Mouse (Mus musculus) hindbrain, embryonic 16.5 days (tissue): ENCODE data around the gene Padi2. TPM values are rescaled to one million over a fixed set of nuclear protein-coding genes. Genes with fewer than 3 reads are reported as not detected.

Source experiments
- ATAC-seq: fragments of 200-750 bp; cut with Nextera tagmentation; 2 replicates; pipeline ENCODE4 v1.8.0; 2017; ENCODE audit warnings: moderate TSS enrichment, moderate library complexity
- H3K27ac ChIP-seq: fragments of 300-500 bp; sonication (generic); 2 replicates; pipeline ENCODE4 v1.5.1; 2014; ENCODE audit warnings: low read depth, mild to moderate bottlenecking, control low read depth, low read length, moderate library complexity
- H3K27me3 ChIP-seq: fragments of 300-500 bp; sonication (generic); replicated peaks from 2 replicates; pipeline ENCODE4 v1.6.1; 2014; ENCODE audit warnings: low read length; ENCODE audit not compliant: control insufficient read depth, insufficient read depth
- H3K36me3 ChIP-seq: fragments of 300-500 bp; sonication (generic); 2 replicates; pipeline ENCODE4 v1.6.1; 2014; ENCODE audit warnings: mild to moderate bottlenecking, low read length, moderate library complexity, mixed read lengths; ENCODE audit not compliant: control insufficient read depth, insufficient read depth
- H3K4me1 ChIP-seq: fragments of 300-500 bp; sonication (generic); 2 replicates; pipeline ENCODE4 v1.6.1; 2014; ENCODE audit warnings: low read depth, low read length; ENCODE audit not compliant: control insufficient read depth, insufficient read depth
- H3K4me2 ChIP-seq: fragments of 300-500 bp; sonication (generic); 2 replicates; pipeline ENCODE4 v1.6.1; 2014; ENCODE audit warnings: mild to moderate bottlenecking, low read length, control low read depth, moderate library complexity
- H3K4me3 ChIP-seq: fragments of 300-500 bp; sonication (generic); 2 replicates; pipeline ENCODE4 v1.5.1; 2014; ENCODE audit warnings: mild to moderate bottlenecking, low read length, control low read depth, moderate library complexity
- H3K9ac ChIP-seq: fragments of 300-500 bp; sonication (generic); 2 replicates; pipeline ENCODE4 v1.6.1; 2014; ENCODE audit warnings: low read depth, mild to moderate bottlenecking, control low read depth, low read length, moderate library complexity
- H3K9me3 ChIP-seq: fragments of 300-500 bp; sonication (generic); 2 replicates; pipeline ENCODE4 v1.6.1; 2014; ENCODE audit warnings: mild to moderate bottlenecking, low read length, moderate library complexity; ENCODE audit not compliant: control insufficient read depth
- WGBS: fragments of 180-500 bp; shearing (Covaris S2); extraction: QIAGEN DNeasy Blood & Tissue Kit; methylation state at CpG from one replicate; pipeline ENCODE4 v1.1.7; 2014; 5-methylcytosine and 5-hydroxymethylcytosine counted together
- polyA plus RNA-seq: library from polyadenylated mRNA; unstranded; fragments of >200 nt; fragmentation: Nextera tagmentation; extraction: Ambion mirVana; gene quantifications from 2 replicates; pipeline ENCODE4 v1.2.1, GENCODE M21; 2015

The Padi2 gene
- polyA plus RNA-seq, 1 experiment from 2014 or later, result 2.4 TPM

- no peak overlapping the region for H3K27ac ChIP-seq
- ATAC-seq, result no peak
- H3K4me3 ChIP-seq, result no peak overlapping the region
- no peaks in the 10 kb centered on the region for H3K36me3 ChIP-seq
- no peak overlapping the region for H3K9ac ChIP-seq
- 93% methylated on average over 10 of the region's 10 CpGs for WGBS
- 0 out of 2 replicates have a peak, but pooled peaks cover 3% of the 10 kb centered on the region for H3K27me3 ChIP-seq
- H3K4me1 ChIP-seq, result no peaks in the 10 kb centered on the region; the same call in 1 of the 2 replicates
- H3K4me2 ChIP-seq, result no peak overlapping the region
- H3K9me3 ChIP-seq, result no peaks in the 10 kb centered on the region
These were observed 6.2 kb downstream of the Padi2 start for GRCm38 (mm10) chr4:140912271-140912833.

DNA sequence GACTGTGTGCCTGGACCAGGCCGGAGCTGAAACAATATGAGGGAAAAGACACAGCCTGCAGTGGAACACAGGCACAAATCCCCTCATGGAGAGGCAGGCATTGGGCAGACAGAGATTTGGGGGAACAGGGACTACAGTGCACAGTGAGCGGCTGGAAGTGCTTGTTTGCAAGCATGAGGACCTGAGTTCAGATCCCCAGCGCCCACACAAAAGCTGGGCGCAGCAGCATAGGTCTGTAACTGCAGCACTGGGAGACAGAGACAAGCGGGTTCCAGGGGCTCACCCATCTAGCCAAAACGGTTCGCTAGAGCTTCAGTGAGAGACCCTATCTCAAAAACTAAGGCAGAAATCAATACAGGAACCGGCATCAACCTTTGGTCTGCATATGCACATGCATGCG, 7.4 kb downstream of the Padi2 start:
- no peaks in the 10 kb centered on the region for H3K36me3 ChIP-seq
- no peak for ATAC-seq
- 95% methylated on average over 9 of the region's 9 CpGs for WGBS
- no peak overlapping the region for H3K4me3 ChIP-seq
- H3K9me3 ChIP-seq, result no peaks in the 10 kb centered on the region
- H3K9ac ChIP-seq, result no peak overlapping the region
- no peak overlapping the region for H3K4me2 ChIP-seq
- no peak overlapping the region for H3K27ac ChIP-seq
- no peaks in the 10 kb centered on the region for H3K27me3 ChIP-seq
- no peaks in the 10 kb centered on the region; the same call in 1 of the 2 replicates for H3K4me1 ChIP-seq

- no peak overlapping the region for H3K9ac ChIP-seq
- no peaks in the 10 kb centered on the region; the same call in 1 of the 2 replicates for H3K4me1 ChIP-seq
- ATAC-seq, result peak; percentile 64
- H3K4me2 ChIP-seq, result no peak overlapping the region
- 46% methylated on average over 6 of the region's 6 CpGs for WGBS
- H3K27ac ChIP-seq, result no peak overlapping the region
- no peaks in the 10 kb centered on the region for H3K9me3 ChIP-seq
- H3K36me3 ChIP-seq, result no peaks in the 10 kb centered on the region
- H3K4me3 ChIP-seq, result no peak overlapping the region
- no peaks in the 10 kb centered on the region for H3K27me3 ChIP-seq
These were observed 8.6 kb downstream of the Padi2 start for GRCm38 (mm10) chr4:140914731-140915131.

DNA sequence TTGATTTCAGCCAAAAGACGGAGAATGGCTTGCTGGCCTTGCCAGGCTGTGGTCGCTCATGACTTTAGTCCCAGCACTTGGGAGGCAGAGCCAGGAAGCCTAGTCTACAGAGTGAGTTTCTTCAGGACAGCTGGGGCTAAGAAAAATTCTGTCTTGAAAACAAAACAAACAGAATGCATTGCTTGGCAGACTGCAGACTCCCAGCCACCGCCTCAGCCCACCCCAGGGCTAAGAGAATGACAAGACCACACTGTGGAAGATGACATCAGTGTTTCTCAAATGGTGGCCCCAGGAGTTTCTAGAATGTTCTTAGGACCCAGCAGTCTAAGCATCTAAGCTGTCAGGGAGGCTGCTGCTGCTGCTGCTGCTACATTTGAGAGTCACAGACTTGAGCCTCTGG, 9.1 kb downstream of the Padi2 start:
- H3K9ac ChIP-seq, result no peak overlapping the region
- no peak for ATAC-seq
- H3K4me2 ChIP-seq, result no peak overlapping the region
- no peaks in the 10 kb centered on the region for H3K27me3 ChIP-seq
- 83% methylated on average over 3 of the region's 3 CpGs for WGBS
- no peaks in the 10 kb centered on the region; the same call in 1 of the 2 replicates for H3K4me1 ChIP-seq
- H3K27ac ChIP-seq, result no peak overlapping the region; the same call in 1 of the 2 replicates
- no peak overlapping the region for H3K4me3 ChIP-seq
- H3K36me3 ChIP-seq, result no peaks in the 10 kb centered on the region
- H3K9me3 ChIP-seq, result no peaks in the 10 kb centered on the region

DNA sequence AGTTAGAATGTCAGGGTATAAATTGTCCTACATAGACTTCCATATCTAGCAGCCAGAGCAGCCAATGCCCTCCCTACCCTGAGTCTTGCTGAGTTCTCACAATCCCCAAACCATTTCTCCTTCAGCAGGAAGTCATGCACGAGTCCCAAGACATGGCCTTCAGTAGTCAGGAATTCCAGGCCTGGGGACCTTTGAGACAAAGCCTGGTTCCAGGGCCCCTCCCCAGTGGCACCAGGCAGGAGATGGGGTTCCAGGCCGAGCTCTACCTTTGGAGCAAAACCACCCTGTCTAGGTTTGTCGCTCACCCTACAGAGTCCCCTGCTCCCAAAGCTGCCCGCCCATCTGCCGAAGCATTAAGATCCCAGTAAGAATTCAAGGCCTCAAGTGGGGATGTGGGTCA, 10.2 kb downstream of the Padi2 start:
- Histone ChIP-seq H3K27ac (no peak overlapping the region), H3K4me3 (no peak overlapping the region), H3K36me3 (no peaks in the 10 kb centered on the region), H3K4me2 (no peak overlapping the region), H3K27me3 (no peaks in the 10 kb centered on the region), H3K9ac (no peak overlapping the region), H3K9me3 (no peaks in the 10 kb centered on the region), H3K4me1 (no peaks in the 10 kb centered on the region)
- WGBS, result 92% methylated on average over 5 of the region's 5 CpGs
- ATAC-seq, result no peak

GRCm38 (mm10) chr4:140917451-140917850, 11.3 kb downstream of the Padi2 start:
- WGBS, result 88% methylated on average over 9 of the region's 9 CpGs
- H3K9me3 ChIP-seq, result no peaks in the 10 kb centered on the region
- no peak overlapping the region for H3K9ac ChIP-seq
- no peaks in the 10 kb centered on the region for H3K36me3 ChIP-seq
- no peaks in the 10 kb centered on the region for H3K4me1 ChIP-seq
- no peak for ATAC-seq
- no peaks in the 10 kb centered on the region for H3K27me3 ChIP-seq
- H3K27ac ChIP-seq, result no peak overlapping the region
- H3K4me2 ChIP-seq, result no peak overlapping the region
- H3K4me3 ChIP-seq, result no peak overlapping the region

DNA sequence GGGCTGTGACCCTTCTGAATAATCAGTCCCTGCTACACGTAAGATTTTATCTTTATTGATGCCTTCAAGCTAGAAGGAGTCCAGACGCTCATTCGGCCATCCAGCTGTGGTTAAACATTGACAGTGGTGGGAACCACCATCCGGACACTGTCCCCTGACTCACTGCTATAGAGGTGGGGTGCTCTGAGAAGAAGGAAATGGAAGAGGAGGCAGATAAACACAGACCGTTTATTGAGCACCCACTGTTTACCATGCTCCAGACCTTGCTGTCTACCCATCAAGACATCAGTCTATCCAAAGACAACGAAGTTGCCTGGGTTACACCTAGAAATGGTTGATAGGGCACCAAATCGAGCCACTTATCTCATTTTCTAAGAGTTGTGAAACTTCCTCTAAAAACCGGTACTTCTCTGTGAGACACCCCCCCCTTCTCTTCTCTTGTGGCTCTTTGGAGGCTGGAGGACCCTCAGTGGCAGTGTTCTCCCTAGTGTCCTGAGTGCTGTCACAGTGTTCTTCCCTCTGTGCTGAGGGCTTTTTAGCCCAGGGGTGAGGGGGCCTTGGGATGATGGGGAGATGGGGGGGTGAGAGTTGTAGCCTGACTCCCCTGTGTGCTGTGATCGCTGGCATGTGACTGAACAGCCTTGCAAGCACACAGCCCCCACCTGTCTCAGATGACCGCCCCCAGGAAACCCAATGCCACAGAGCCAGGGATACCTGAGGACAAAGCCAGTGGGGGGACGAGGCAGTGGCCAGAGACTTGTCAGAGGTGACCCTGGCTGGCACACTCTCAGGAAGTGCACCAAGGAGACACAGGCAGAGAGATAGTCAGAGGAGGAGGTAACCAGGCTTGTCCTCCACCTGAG, 14.1 kb downstream of the Padi2 start:
- 64% methylated on average over 11 of the region's 11 CpGs for WGBS
- no peaks in the 10 kb centered on the region for H3K9me3 ChIP-seq
- no peaks in the 10 kb centered on the region for H3K36me3 ChIP-seq
- no peak for ATAC-seq
- no peaks in the 10 kb centered on the region for H3K27me3 ChIP-seq
- no peaks in the 10 kb centered on the region for H3K4me1 ChIP-seq
- no peak overlapping the region for H3K4me2 ChIP-seq
- no peak overlapping the region for H3K9ac ChIP-seq
- no peak overlapping the region for H3K27ac ChIP-seq
- no peak overlapping the region for H3K4me3 ChIP-seq

DNA sequence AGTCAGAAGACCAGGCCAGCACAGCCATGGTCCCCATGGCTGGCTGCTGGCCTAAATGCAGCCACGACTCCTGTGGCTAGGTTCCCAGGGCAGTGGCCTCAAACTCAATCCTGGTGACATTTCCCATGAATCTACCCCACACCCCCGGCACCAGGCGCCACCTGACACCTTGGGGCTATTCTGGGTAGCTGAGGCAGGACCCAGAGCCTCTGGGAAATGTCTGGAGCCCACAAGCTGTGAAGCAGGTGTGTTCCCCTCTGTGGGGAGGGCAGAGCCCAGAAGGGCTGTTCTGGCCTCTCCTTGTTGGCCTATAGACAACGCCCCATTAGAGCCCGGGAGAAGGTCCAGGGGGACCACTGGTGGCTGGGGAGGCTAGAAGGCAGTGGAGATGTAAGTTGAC, 16.4 kb downstream of the Padi2 start:
- H3K4me3 ChIP-seq, result no peak overlapping the region
- 80% methylated on average over 5 of the region's 5 CpGs for WGBS
- H3K4me2 ChIP-seq, result no peak overlapping the region
- ATAC-seq, result no peak
- H3K27me3 ChIP-seq, result no peaks in the 10 kb centered on the region
- H3K27ac ChIP-seq, result no peak overlapping the region
- H3K9me3 ChIP-seq, result no peaks in the 10 kb centered on the region
- H3K36me3 ChIP-seq, result no peaks in the 10 kb centered on the region
- no peak overlapping the region for H3K9ac ChIP-seq
- H3K4me1 ChIP-seq, result no peaks in the 10 kb centered on the region

- Histone ChIP-seq H3K27me3 (no peaks in the 10 kb centered on the region), H3K4me2 (no peak overlapping the region), H3K9me3 (no peaks in the 10 kb centered on the region), H3K4me3 (no peak overlapping the region), H3K4me1 (no peaks in the 10 kb centered on the region; the same call in 1 of the 2 replicates), H3K36me3 (no peaks in the 10 kb centered on the region), H3K27ac (no peak overlapping the region), H3K9ac (no peak overlapping the region)
- 87% methylated on average over 8 of the region's 8 CpGs for WGBS
- no peak for ATAC-seq
These were observed 19.5 kb downstream of the Padi2 start for GRCm38 (mm10) chr4:140925648-140926047.
